Mouse (Mus musculus) CH12F3 (cell line): Measurements from ENCODE around the gene Ccdc171.
"Not testable (repeated sequence)": the region's sequence is repeated elsewhere in the genome, so short reads cannot be mapped to it uniquely, and the experiment has no call there.

Experiments used
- in situ Hi-C: fragments of 300-500 bp; cut with MboI; formaldehyde crosslinking; loops from 2 replicates; pipeline ENCODE4 v1.14.3; 2020; ENCODE audit warnings: low sequenced_read_pairs

Ccdc171 gene

DNA sequence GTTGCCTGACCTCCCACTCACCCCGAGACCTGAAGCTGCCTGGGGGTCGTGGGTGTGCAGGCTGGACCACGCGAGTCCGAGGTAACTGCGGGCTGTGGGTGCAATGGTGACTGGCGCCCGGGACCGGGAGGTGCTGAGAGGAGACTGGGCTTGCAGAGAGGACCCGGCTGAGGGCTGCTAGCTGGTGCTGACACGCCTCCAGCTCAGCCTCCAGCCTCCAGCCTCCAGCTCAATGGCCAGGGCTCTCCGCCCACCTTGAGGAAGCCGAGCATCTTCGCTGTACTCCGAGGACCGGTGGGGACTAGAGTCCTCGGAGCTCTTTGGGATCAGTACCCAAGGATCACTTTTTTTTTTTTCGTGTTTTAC is 328 bp downstream of the Ccdc171 start:
- in situ Hi-C loops: no loop called here

DNA sequence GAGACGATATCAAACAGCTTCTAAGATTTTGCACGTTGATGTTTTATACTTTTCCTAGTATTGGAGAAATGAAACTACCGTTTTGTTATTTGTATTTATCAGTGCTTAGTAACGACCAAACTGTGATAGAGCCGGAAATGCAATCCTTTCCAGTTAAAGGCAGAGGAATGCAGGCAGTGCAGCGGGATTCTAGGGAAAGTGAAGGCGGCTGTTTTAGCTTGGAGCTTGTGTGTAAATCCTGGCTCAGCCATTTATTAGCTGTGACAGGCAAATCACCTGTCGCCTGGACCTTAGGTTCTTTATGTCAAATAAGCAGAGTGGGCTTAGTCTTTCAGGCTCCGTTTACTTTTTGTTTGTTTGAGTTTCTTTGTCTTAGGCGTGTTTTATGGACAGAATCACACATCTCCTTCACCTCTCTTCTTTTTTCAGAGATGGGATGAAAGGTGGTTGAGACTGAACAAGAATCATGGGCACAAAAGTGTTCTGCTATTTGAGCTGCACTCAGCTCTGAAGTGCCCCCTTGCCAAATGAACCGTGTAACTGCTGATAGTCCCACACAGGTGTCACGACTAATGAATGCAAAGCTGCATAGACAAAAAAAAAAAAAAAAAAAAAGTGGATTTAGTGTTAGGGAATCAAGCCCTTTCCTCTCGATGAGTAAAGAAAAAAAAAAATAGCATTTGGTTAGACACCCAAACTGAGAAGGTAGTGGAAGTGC is 1.1 kb downstream of the Ccdc171 start:
- in situ Hi-C loops: no loop called here

DNA sequence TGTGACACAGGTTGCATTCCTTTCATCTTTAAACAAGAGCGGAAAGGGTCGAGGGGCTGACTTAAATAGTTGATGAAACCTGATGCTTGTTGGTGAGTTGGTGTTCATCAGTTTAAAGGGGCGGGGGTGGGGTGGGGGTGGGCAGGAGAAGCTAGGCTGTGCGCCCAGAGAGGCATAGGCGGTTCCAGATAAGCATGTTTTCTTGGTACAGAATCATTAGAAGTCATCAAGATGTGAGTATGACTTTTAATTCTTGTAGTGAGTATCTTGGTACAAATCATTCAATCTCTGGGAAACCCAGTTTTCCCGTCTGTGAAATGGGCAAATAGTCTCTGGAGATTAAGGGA is 1.6 kb downstream of the Ccdc171 start:
- in situ Hi-C loops: no loop called here

DNA sequence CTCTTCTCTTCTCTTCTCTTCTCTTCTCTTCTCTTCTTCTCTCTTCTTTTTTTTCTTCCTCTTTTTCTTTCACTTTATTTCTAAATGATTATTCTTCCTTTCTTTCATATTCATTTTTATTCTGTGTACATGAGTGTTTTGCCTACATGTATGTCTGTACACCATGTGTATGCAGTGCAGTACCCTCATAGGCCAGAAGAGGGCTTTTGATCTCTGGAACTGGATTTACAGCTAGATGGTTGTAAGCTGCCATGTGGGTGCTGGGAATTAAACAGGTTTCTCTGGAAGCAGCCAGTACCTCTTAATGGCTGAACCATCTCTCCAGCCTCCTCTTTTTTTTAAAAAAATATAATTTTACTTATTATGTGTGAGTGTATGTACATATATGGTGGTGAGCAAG is 2.6 kb downstream of the Ccdc171 start:
- in situ Hi-C loops: no loop called here

DNA sequence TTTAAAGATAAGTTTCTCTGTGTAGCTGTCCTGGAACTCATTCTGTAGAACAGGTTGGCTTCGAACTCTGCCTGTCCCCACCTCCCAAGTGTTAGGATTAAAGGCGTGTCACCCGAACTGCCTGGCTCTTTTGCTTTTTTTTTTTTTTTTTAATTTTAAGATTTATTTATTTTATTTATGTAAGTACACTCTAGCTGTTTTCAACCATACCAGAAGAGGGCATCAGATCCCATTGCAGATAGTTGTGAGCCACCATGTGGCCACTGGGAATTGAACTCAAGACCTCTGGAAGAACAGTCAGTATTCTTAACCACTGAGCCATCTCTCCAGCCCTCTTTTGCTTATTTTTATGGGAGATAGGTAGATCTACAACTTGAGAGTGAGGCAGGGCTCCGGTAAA is 4.7 kb downstream of the Ccdc171 start:
- in situ Hi-C loops: not testable (repeated sequence)

DNA sequence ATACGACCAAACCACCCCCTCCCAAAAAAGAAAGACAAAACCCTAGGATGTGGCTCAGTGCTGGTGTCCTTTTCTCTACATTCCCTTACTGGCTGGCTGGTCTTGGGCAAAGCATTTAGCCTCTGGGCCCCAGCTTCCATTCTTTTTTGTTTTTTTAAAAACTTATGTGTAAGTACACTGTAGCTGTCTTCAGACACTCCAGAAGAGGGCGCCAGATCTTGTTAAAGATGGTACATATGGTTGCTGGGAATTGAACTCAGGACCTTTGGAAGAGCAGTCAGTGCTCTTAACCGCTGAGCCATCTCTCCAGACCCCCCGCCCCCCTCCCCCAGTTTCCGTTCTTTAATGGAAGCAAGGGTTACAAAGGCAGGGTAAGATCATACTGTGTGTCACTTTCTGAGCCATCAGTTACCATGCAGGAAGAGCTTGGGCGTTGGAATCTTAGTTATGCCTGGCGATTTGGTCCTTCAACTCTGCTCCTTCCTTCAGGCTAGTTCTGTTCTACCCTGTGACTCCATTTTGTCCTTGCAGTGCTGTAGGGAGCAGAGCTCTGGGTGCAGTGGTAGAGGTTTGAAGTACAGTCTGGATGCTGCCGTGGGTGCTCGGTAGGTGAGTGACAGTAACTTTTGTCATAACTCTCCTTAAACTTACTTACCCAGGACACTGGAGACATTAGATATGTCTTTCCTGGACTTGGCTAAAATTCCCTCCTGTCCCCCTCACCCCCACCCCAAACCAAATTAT is 8.0 kb downstream of the Ccdc171 start:
- in situ Hi-C loops: no loop called here

DNA sequence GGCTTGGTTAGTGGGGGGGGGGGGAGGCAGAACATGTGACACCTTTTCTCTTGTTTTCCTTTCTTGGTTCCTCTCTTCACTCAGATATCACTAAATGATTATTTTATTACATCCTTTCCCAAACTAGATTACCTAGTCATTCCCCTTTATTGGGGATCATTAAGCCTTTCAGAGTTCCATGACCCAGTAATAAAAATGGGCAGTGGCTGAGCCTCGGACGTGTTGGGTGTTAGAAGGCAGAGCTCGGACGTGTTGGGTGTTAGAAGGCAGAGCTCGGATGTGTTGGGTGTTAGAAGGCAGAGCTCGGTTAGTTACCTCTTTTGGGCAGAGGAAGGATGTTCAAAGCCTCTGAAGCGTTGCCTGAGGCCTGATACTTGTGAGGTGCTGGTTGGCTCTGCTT is 8.7 kb downstream of the Ccdc171 start:
- in situ Hi-C loops: no loop called here

DNA sequence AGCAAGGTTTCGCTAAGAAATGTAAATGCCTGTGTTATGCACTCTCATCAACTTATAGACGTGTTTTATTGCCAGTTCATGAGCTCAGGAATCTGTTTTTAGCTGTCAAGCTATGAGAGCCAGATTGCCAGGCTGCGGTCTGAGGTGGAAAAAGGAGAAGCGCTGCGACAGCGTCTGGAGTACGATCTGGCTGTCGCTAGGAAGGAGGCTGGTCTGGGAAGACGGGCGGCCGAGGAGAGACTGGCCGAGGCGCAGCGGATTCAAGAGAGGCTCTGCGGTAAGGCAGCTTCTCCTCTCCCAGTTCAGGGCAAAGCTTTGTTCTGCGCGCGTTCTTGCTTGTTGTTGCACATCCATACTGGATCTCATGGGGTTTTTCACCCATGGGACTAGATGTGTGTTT is 24.2 kb downstream of the Ccdc171 start:
- in situ Hi-C loops: no loop called here

DNA sequence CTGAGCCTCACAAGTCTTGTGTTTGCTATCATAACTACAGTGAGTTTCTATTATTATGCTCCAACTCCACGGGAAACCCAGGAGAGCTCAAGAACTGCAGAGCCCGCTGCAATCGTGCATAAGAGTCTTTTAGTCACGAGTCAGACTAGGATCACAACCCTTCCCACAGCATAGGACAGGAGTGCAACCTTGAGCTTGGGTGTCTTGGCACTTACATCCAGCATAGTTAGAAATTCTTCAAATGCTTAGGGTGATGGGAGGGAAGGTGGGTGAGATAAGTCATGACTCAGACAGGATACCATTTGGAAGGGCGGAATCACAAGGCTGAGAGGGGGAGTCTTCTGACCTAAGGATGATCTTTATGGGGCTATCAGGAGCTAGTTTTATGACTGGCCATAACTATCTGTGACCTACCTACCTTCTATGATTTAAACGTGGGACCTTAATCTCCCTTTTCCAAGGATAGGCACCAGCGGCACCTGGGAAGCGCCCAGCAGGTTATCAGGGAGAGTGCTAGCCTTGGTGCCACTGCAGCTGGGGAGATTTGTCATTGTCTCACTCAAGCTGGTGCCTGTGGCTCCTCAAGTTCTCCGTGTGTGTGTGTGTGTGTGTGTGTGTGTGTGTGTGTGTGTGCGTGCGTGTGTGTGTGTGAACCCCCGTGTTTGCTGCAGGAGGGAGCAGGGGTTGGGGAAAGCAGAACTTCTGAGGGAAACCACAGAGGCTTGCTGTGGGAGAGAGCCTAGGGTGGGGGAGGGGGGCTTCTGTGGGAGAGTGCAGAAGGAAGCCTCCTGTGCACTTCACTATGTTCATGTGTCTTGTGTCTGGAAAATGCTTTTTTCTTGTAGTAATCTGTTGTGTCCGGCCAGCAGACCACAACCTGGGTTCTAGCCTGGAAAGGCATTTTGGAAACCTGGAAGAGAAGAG is 42.1 kb downstream of the Ccdc171 start:
- in situ Hi-C loops: no loop called here

DNA sequence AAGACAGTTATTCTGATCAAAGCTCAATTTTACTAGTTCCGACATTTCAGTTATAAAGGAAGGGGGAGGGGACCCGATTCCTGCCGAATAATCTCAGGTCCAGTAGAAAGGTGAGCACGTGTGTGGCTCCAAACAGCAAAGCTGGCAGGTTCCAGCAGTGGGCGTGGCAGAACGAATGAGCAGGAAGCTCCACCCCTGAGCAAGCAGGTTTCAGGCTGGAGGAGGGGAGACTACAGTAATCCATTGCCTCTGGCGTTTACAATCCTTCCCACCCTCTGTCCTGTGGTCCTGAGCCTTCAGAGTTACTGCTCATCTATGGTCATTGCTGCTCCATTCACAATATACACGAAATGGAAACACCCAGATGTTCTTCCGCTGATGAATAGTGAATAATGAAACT is 42.8 kb downstream of the Ccdc171 start:
- in situ Hi-C loops: not testable (repeated sequence)

DNA sequence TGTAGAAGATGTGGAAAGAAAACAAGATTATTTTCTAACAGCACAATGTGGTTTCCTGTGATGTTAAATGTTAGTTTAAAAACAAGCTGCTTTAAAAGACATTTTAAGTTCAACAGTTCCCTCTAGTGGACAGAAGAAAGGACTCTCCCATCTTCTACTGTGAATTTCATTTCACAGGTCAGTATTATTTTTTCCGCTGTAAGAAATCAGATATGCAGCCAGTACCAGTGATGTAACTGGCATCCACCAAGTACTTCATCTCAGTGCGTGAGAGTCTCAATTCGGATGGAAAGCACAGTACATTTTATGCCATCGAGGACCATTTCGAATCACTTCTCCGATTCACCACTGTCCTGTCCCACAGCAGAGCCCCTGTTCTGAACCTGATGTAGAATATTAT is 45.2 kb downstream of the Ccdc171 start:
- in situ Hi-C loops: no loop called here

DNA sequence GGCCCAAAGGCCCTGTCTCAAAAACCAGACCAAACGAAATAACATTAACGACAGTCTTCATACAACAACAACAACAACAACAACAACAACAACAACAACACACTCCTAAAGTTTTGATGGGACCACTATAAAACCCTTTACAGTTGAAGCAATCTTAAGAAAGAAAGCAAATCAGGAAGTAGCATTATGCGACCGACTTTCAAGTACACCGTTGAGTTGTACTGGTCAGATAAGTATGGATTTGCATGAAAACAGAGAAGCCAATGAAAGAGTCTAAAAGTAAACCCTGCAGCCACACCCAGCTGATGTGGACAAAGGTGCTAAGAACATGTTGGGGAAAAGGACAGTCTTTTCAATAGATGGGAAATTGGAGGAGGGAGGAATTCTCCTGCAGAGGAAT is 45.7 kb downstream of the Ccdc171 start:
- in situ Hi-C loops: no loop called here

DNA sequence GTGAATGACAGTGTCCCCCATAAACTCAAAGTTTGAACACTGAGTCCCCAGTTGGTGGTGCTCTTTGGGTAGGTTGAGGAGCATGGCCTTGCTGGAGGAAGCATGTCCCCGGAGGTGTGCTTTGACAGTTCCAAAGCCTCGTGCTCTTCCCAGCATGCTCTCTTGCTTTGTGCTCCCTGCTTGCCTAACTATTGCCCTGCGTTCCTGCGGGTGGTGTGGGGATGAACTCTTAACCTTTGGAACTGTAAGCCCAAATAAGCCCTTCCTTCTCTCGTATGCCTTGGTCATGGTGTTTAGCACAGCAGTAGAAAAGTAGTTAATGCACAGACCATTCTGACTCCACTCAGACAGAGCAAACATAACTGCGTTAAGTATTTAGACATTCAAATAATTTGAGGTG is 47.2 kb downstream of the Ccdc171 start:
- in situ Hi-C loops: no loop called here

DNA sequence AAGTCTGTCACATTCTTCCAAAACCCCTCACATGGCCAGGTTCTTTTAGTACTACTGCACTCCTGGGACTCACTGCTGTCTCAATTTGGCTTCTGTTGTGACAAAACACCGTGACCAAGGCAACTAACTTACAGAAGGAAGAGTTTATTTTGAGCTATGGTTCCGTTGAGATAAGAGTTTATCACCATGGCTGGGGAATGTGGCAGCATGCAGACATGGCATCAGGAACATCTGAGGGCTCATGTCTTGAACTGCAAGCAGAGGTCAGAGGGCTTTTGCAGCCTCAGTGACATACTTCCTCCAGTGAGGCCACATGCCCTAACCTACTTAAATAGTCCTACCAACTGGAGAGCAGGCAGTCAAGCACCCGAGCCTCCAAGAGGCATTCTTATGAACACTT is 51.0 kb downstream of the Ccdc171 start:
- in situ Hi-C loops: no loop called here

DNA sequence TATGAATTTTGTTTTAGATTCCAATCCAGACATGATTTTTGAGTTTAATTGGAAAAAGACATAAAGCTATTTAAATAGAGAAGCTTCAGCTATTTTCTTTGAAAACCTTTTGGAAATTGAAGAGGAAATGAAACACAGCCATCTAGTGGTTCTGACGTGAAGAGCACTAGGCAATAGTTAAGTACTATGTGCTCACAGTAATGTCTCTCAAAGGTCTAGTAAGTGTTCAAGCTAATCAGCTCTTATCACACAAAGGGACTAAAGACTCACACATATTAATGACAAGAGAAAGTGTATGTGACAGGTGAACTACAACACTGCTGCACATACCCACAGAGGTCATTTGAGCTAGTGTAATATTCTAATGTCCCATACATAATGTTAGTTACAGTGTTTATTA is 54.8 kb downstream of the Ccdc171 start:
- in situ Hi-C loops: no loop called here

DNA sequence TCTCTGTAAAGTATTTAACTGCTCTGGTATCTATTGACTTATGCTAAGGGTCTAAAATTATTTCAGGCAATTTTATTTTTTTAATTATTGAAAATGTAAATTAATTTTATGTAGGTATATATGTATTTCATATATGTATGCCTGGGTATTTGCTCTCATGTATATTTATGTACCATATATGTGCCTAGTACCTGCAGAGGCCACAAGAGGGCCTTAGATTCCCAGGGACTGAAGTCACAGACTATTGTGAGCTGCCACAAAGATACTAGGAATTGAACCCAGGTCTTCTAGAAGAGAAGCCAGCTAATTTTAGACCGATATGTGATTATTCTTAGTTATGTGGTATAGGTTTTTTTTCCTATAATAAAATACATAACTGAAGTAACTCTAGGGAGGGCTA is 62.2 kb downstream of the Ccdc171 start:
- in situ Hi-C loops: no loop called here

DNA sequence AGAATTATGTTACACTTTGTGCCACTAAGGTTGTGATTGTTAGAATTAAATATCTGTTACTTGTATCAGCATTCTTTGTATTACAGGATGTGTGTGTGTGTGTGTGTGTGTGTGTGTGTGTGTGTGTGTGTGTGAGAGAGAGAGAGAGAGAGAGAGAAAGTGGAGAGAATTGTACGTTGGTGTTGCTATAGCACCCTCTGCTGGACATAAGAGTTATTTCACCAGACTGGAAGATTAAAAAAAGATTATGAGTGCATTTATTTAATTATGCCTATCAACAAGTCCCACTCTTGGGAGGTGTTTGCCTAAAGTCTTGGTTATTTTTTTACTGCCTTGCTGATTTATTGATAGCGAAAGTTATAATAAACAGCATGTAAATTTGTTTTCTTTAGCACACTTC is 71.1 kb downstream of the Ccdc171 start:
- in situ Hi-C loops: no loop called here

DNA sequence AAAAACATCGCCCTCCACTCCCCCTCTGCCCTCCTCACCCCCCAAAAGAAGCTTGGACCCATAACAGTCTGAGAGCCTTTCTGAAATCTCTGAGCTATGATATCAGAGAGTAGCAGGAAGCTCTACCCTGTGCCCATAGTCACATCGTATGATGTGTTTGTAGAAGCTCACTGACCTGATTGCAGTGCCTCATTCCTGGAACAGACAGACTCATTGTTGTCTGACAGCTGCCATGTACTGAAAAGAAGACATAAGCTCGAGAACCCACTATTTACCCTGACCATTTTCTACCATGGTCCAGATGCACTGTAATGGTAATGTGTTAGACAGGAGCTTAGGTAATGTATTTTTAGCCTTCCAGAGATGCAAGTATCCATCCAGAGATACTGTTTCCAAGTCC is 85.8 kb downstream of the Ccdc171 start:
- in situ Hi-C loops: no loop called here

DNA sequence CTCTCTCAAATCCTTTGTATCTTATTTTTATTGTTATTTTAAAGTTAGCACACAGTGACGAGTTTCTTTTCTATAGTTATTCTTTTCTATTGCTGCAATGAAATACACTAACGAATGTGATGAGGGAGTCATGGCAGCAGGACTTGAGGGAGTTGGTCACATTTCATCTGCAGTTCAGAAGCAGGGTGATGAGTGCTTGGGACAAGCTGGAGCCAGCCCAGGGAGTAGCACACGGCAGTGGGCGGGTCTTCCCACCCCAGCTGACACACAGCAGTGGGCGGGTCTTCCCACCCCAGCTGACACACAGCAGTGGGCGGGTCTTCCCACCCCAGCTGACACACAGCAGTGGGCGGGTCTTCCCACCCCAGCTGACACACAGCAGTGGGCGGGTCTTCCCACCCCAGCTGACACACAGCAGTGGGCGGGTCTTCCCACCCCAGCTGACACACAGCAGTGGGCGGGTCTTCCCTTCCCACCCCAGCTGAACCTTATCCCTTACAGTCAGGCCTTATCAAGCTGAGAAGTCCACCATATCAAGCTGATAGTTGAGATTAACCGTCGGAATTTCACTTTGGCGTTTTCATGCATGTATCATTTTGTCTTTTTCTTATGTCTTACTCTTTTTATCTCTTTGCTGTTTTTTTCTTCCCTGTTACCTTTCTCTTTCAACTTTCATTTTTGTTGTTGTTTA is 97.8 kb downstream of the Ccdc171 start:
- in situ Hi-C loops: not testable (repeated sequence)

DNA sequence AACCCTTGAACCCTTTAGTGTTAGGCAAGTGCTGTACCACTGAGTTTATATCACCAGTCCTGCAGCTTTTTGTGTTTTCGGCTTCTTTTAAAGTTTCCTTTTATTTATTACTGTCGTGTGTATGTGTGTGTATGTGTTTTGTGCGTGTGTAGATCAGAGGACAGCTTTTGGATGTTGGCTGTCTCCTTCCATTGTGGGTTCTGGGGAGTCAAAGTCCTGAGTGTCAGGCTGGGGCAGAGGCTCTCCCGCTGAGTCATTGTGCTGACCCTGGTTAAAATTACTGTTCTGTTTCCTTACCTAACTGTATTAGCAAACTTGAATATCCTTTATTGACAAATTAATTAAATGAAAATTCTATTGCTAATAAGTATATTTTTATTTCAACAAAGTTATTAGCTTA is 98.4 kb downstream of the Ccdc171 start:
- in situ Hi-C loops: no loop called here

DNA sequence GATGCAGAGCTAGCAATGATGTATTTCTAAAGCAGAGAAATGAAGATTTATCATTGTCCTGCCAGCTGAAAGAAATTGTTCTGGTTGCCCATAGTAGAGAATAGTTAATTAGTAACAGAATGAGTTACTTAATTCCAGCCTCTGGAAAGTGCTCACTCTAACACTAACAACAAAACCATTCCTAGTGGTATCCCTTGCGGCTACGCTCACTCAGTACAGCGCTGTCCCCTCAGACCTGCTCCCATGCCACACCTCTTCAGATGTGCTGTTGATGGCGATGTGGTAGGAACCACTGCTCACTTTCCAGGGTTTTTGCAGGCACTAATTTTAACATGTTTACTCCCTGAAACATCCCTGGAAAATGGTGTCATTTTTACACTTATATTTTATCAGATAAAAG is 126.1 kb downstream of the Ccdc171 start:
- in situ Hi-C loops: no loop called here
